Mouse (Mus musculus) kidney, adult 2 months (tissue): Measurements from ENCODE around the gene Spata13.

ENCODE experiments used
- CTCF ChIP-seq: fragments of 200-500 bp; conservative IDR thresholded peaks from 2 replicates; pipeline ENCODE4 v1.5.1; 2011; ENCODE audit warnings: low read depth, mild to moderate bottlenecking, control low read depth, low read length, moderate library complexity, mixed read lengths; ENCODE audit not compliant: insufficient read depth, insufficient read length
- POLR2A ChIP-seq: fragments of 200-500 bp; IDR thresholded peaks from one replicate; pipeline ENCODE4 v1.6.1; 2011; ENCODE audit warnings: low read depth, low read length, control low read depth

GRCm38 (mm10) chr14:60690631-60691030 is 56.8 kb downstream of the Spata13 start:
- TF ChIP-seq POLR2A: no peak
- TF ChIP-seq CTCF: no peak
